Mouse (Mus musculus) MEL (cell line): Measurements from ENCODE around the gene Sdc1.
A peak's percentile ranks its signal among the peaks of the same experiment; 100 is the strongest.

Experiments used
- BHLHE40 ChIP-seq: IDR thresholded peaks from 2 replicates; pipeline ENCODE4 v1.6.1; 2012; ENCODE audit warnings: low read depth, mild to moderate bottlenecking, inconsistent platforms, low read length, improper control_type of control experiment, borderline replicate concordance
- CTCF ChIP-seq, 3 experiments: IDR thresholded peaks in 2 of 3; conservative IDR thresholded peaks in 1 of 3; 2 replicates each; pipeline ENCODE4 v1.5.1; 2011 to 2012; ENCODE audit warnings: low read length in 3 of 3, low read depth in 2 of 3, mild to moderate bottlenecking in 2 of 3, improper control_type of control experiment in 1 of 3, inconsistent platforms in 1 of 3, mixed read lengths in 1 of 3, moderate library complexity in 1 of 3; ENCODE audit not compliant: control insufficient read depth in 1 of 3, insufficient read depth in 1 of 3, poor library complexity in 1 of 3, severe bottlenecking in 1 of 3
- EP300 ChIP-seq, 2 experiments: IDR thresholded peaks; 2 replicates each; pipeline ENCODE4 v1.6.1; 2011; ENCODE audit warnings: improper control_type of control experiment in 2 of 2, low read length in 2 of 2, low read depth in 1 of 2, mild to moderate bottlenecking in 1 of 2
- GATA1 ChIP-seq: IDR thresholded peaks from 2 replicates; pipeline ENCODE4 v1.6.1; 2011; ENCODE audit warnings: low read depth, low read length, improper control_type of control experiment
- MAFK ChIP-seq: IDR thresholded peaks from 2 replicates; pipeline ENCODE4 v1.6.1; 2011; ENCODE audit warnings: low read depth, mild to moderate bottlenecking, low read length, improper control_type of control experiment, borderline replicate concordance
- MAX ChIP-seq: IDR thresholded peaks from 2 replicates; pipeline ENCODE4 v1.6.1; 2011; ENCODE audit warnings: low read length, improper control_type of control experiment
- MAZ ChIP-seq: IDR thresholded peaks from 2 replicates; pipeline ENCODE4 v1.6.1; 2012; ENCODE audit warnings: low read depth, mild to moderate bottlenecking, inconsistent platforms, low read length, improper control_type of control experiment
- POLR2A ChIP-seq, 2 experiments: IDR thresholded peaks; 2 replicates each; pipeline ENCODE4 v1.6.1; 2011 to 2012; ENCODE audit warnings: low read length in 2 of 2, mild to moderate bottlenecking in 2 of 2, control low read depth in 1 of 2, improper control_type of control experiment in 1 of 2, low read depth in 1 of 2, moderate library complexity in 1 of 2; ENCODE audit not compliant: control insufficient read depth in 1 of 2, insufficient read depth in 1 of 2, poor library complexity in 1 of 2
- POLR2AphosphoS2 ChIP-seq: IDR thresholded peaks from 2 replicates; pipeline ENCODE4 v1.6.1; 2011; ENCODE audit warnings: low read length, improper control_type of control experiment
- TAL1 ChIP-seq: IDR thresholded peaks from 2 replicates; pipeline ENCODE4 v1.6.1; 2012; ENCODE audit warnings: mild to moderate bottlenecking, inconsistent platforms, low read length, moderate library complexity, mixed read lengths
- TBP ChIP-seq: IDR thresholded peaks from 2 replicates; pipeline ENCODE4 v1.8.0; 2011; ENCODE audit warnings: low read depth, low read length, improper control_type of control experiment
- TCF12 ChIP-seq: IDR thresholded peaks from 2 replicates; pipeline ENCODE4 v1.6.1; 2014; ENCODE audit warnings: low read depth, mild to moderate bottlenecking, inconsistent platforms, low read length, improper control_type of control experiment, moderate library complexity
- ZMIZ1 ChIP-seq: IDR thresholded peaks from 2 replicates; pipeline ENCODE4 v1.6.1; 2012; ENCODE audit warnings: low read depth, mild to moderate bottlenecking, inconsistent platforms, low read length, improper control_type of control experiment, moderate library complexity
- ZNF384 ChIP-seq: IDR thresholded peaks from 2 replicates; pipeline ENCODE4 v1.6.1; 2012; ENCODE audit warnings: low read depth, mild to moderate bottlenecking, inconsistent platforms, low read length, improper control_type of control experiment

DNA sequence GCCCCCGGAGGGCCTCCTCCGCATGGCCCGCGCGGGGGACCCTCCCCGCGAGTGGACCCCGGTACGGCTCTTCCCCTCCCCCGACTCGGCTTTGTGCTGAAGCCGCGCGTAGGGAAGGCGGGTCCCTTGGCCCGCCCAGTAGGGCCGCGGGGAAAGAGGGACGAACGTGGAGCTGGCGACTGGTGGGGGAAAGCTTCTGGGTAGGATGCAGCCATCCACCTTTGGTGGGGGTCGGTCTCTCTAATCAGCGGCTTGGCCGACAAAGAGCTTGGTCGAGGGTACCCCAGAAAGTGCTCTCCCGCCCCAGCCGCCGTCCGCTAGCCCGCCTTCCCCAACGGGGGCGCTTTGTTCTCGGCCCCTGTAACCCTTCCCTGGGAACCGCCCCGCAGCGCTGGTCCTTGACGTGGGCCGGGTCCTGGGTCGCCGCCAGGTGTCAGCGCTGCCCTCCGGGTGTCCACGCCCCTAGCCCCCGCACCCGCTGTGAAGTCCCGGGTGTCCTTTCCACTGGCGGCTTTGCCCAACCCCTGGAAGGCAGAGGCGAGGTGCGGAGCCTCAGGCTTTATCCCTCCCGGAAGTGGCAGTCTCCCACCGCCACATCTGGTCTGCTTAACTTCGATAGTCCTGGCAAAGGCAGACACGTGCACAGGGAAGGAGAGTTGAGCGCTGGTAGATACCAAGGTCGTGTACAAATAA is 1.5 kb downstream of the Sdc1 start:
- no peak for TF ChIP-seq MAZ
- TF ChIP-seq BHLHE40 = peak; percentile 72; the same call in 1 of the 2 replicates
- TF ChIP-seq POLR2A (IDR thresholded peaks at IDR 0.05; ENCODE audit: control insufficient read depth in 1 of 2, insufficient read depth in 1 of 2, low read depth in 1 of 2, low read length in 2 of 2, poor library complexity in 1 of 2) = no peak
- no peak for TF ChIP-seq CTCF (IDR thresholded peaks at IDR 0.05 in 2 of 3, conservative IDR thresholded peaks at IDR 0.05 in 1 of 3; ENCODE audit: control insufficient read depth in 1 of 3, insufficient read depth in 1 of 3, low read depth in 2 of 3, low read length in 3 of 3, poor library complexity in 1 of 3, severe bottlenecking in 1 of 3)
- TF ChIP-seq TAL1 = peak; percentile 35
- TF ChIP-seq GATA1 = no peak
- no peak for TF ChIP-seq ZNF384
- peak; percentile 80 for TF ChIP-seq MAX
- TF ChIP-seq EP300 (IDR thresholded peaks at IDR 0.05; ENCODE audit: low read depth in 1 of 2, low read length in 2 of 2) = 0 out of 4 replicates have a peak, but pooled peaks of 1 of the 2 experiments have one; percentile 13
- no peak for TF ChIP-seq POLR2AphosphoS2
- TF ChIP-seq MAFK = no peak
- no peak for TF ChIP-seq TBP
- no peak for TF ChIP-seq ZMIZ1
- TF ChIP-seq TCF12 = no peak
